Mouse (Mus musculus) spleen, postnatal 10 days (tissue): Measurements from ENCODE around the gene Pck2.

Source experiments
- DNase-seq, 2 experiments: peaks; one replicate each; pipeline ENCODE4 v3.0.0; 2021 to 2022; ENCODE audit warnings: low spot score in 2 of 2

Gene Pck2

GRCm38 (mm10) chr14:55575711-55576110 lies 35.6 kb downstream of the Pck2 start:
- DNase-seq, result no peak

GRCm38 (mm10) chr14:55576376-55576775 lies 36.3 kb downstream of the Pck2 start:
- no peak for DNase-seq

- peak; percentile 71 to 81 for DNase-seq
Measured at GRCm38 (mm10) chr14:55577871-55578667, 38.0 kb downstream of the Pck2 start, which contains the start of gene Psme1. Gene Psme1 (plus strand): TSS chr14:55578123.

- DNase-seq, result peak; percentile 64 to 75
Measured at GRCm38 (mm10) chr14:55578668-55579269, 38.7 kb downstream of the Pck2 start.

GRCm38 (mm10) chr14:55579511-55580496 lies 39.7 kb downstream of the Pck2 start:
- no peak for DNase-seq

GRCm38 (mm10) chr14:55580731-55581130 lies 40.7 kb downstream of the Pck2 start:
- no peak for DNase-seq

- peak in 1 of 2 experiments; percentile 55 for DNase-seq
Measured at GRCm38 (mm10) chr14:55581981-55582681, 42.1 kb downstream of the Pck2 start.

GRCm38 (mm10) chr14:55584303-55584701 lies 44.2 kb downstream of the Pck2 start:
- no peak for DNase-seq

GRCm38 (mm10) chr14:55584702-55585565 lies 44.9 kb downstream of the Pck2 start, which contains the start of gene Emc9:
Gene Emc9 (minus strand): TSS chr14:55585302.
- peak; percentile 77 to 86 for DNase-seq

- DNase-seq, result peak; percentile 42 to 45
Measured at GRCm38 (mm10) chr14:55585566-55585960, 45.5 kb downstream of the Pck2 start.

- no peak for DNase-seq
Measured at GRCm38 (mm10) chr14:55586149-55586548, 46.1 kb downstream of the Pck2 start.

GRCm38 (mm10) chr14:55589271-55589670 lies 49.2 kb downstream of the Pck2 start:
- no peak for DNase-seq

- no peak for DNase-seq
Measured at GRCm38 (mm10) chr14:55589771-55590448, 49.8 kb downstream of the Pck2 start.

- peak in 1 of 2 experiments; percentile 84 for DNase-seq
Measured at GRCm38 (mm10) chr14:55590748-55591330, 50.8 kb downstream of the Pck2 start, which contains the start of gene Psme2. Gene Psme2 (minus strand): TSS chr14:55591113.

- peak; percentile 88 to 91 for DNase-seq
Measured at GRCm38 (mm10) chr14:55591331-55591891, 51.3 kb downstream of the Pck2 start, which contains the start of gene Rnf31. Gene Rnf31 (plus strand): TSS chr14:55591708.

GRCm38 (mm10) chr14:55592226-55592625 lies 52.2 kb downstream of the Pck2 start:
- peak in 1 of 2 experiments; percentile 40 for DNase-seq

- no peak for DNase-seq
Measured at GRCm38 (mm10) chr14:55596036-55596690, 56.1 kb downstream of the Pck2 start.
